ENCODE assay signal across 14 mouse cellular contexts in genomic region chr11:117819095-117819494, GRCm38 (mm10). TPM values are rescaled to one million over a fixed set of nuclear protein-coding genes. Genes with fewer than 3 reads are reported as not detected.
DNase-seq lines count a peak whose midpoint lies in the region; ATAC-seq and TF ChIP-seq lines count a peak whose summit lies in the region.
"Had no signal": no experiment of that assay in that cellular context is flagged by ENCODE, and none has a peak within 500 bp of the region (broad histone marks: within the 10 kb centered on the region; RNA-seq: fewer than 3 reads in every experiment).

No protein-coding gene starts in this region.

- H3K27ac ChIP-seq in CH12.LX (ENCODE audit: insufficient read depth, low read depth): no peak overlapping the region
- peak overlapping the region; percentile 87 for H3K27ac ChIP-seq in heart, postnatal 0 days (ENCODE audit: low read depth)
- H3K27ac ChIP-seq in thymus, adult 2 months (ENCODE audit: control insufficient read depth, insufficient read depth, low read length): no peak overlapping the region
- H3K27ac ChIP-seq: hindbrain, embryonic 15.5 days; left cerebral cortex, adult 2 months had no signal

- in situ Hi-C loops in CH12.LX (cut with MboI; ENCODE audit: low pct_ligation_motif_present, low pct_unique_long_range_greater_than_20kb, low sequenced_read_pairs): no loop called here

- dilution Hi-C loops in CH12.LX (cut with MboI; ENCODE audit: extremely low pct_ligation_motif_present, extremely low pct_unique_long_range_greater_than_20kb, low sequenced_read_pairs): no loop called here

- no peaks in the 10 kb centered on the region for H3K9me3 ChIP-seq in CH12.LX (replicated peaks; ENCODE audit: low read length)
- H3K9me3 ChIP-seq in heart, postnatal 0 days (replicated peaks; ENCODE audit: control insufficient read depth, low read length): no peaks in the 10 kb centered on the region
- H3K9me3 ChIP-seq: hindbrain, embryonic 15.5 days had no signal

- peaks cover 38% of the 10 kb centered on the region for H3K79me2 ChIP-seq in CH12.LX (replicated peaks; ENCODE audit: control insufficient read depth, extremely low read depth, insufficient read depth, poor library complexity, severe bottlenecking)

- WGBS in heart, postnatal 0 days: 33% methylated on average over 8 of the region's 8 CpGs
- WGBS in thymus, adult 2 months: 94% methylated on average over 8 of the region's 8 CpGs

- no peak overlapping the region for H3K9ac ChIP-seq in CH12.LX (ENCODE audit: insufficient read depth, low read depth)
- H3K9ac ChIP-seq in heart, postnatal 0 days (replicated peaks; ENCODE audit: low read depth, low read length): no peak overlapping the region
- H3K9ac ChIP-seq: hindbrain, embryonic 15.5 days had no signal

- no peak for TF ChIP-seq RAD21 in CH12.LX (IDR thresholded peaks at IDR 0.05; ENCODE audit: low read depth, low read length)

- no peak for TF ChIP-seq EP300 in CH12.LX (IDR thresholded peaks at IDR 0.05; ENCODE audit: low read length)
- TF ChIP-seq EP300 in heart, postnatal 0 days (IDR thresholded peaks at IDR 0.05; ENCODE audit: low read depth): peak; percentile 66; the same call in 1 of the 2 replicates

- H3K4me2 ChIP-seq in CH12.LX (ENCODE audit: insufficient read depth, low read depth, poor library complexity, severe bottlenecking): no peak overlapping the region
- H3K4me2 ChIP-seq in heart, postnatal 0 days (ENCODE audit: low read depth, low read length): no peak overlapping the region
- H3K4me2 ChIP-seq: hindbrain, embryonic 15.5 days had no signal

- no peak overlapping the region for H3K4me3 ChIP-seq in CH12.LX (replicated peaks in 1 of 3; ENCODE audit: low read depth in 2 of 3, low read length in 2 of 3, poor library complexity in 1 of 3)
- H3K4me3 ChIP-seq in heart, postnatal 0 days (ENCODE audit: low read depth, low read length): no peak overlapping the region
- H3K4me3 ChIP-seq in thymus, adult 2 months (ENCODE audit: control insufficient read depth, insufficient read depth, low read length): no peak overlapping the region
- H3K4me3 ChIP-seq: hindbrain, embryonic 15.5 days; left cerebral cortex, adult 2 months had no signal

- DNase-seq in cerebellum, postnatal 25 days: peak; percentile 22 to 41
- DNase-seq in cerebellum, adult 9-10 months: no peak
- no peak for DNase-seq in CH12.LX (ENCODE audit: extremely low read depth)
- peak; percentile 79 to 85 for DNase-seq in heart, adult 18-20 months
- peak; percentile 86 for DNase-seq in heart, postnatal 0 days (ENCODE audit: low spot score)
- no peak for DNase-seq in thymus, adult 2 months
- no peak for DNase-seq in kidney, adult 9 months
- no peak for DNase-seq in yolk sac, embryonic 10.5 days (ENCODE audit: low spot score)
- DNase-seq: adrenal gland, adult 8-10 months; kidney, adult 11 months; kidney, postnatal 4 days; right cerebral cortex, postnatal 14 days had no signal

- ATAC-seq in heart, postnatal 0 days (ENCODE audit: insufficient read depth, low read depth): peak; percentile 94

- H3K36me3 ChIP-seq in CH12.LX (replicated peaks in 1 of 2; ENCODE audit: control insufficient read depth in 1 of 2, insufficient read depth in 1 of 2, low read length in 1 of 2): peaks cover 92 to 97% of the 10 kb centered on the region in 2 experiments
- H3K36me3 ChIP-seq in heart, postnatal 0 days (replicated peaks; ENCODE audit: control insufficient read depth, insufficient read depth, low read length): peaks cover 52% of the 10 kb centered on the region
- peaks cover 23% of the 10 kb centered on the region for H3K36me3 ChIP-seq in thymus, adult 2 months (ENCODE audit: control insufficient read depth, insufficient read depth, low read length)
- H3K36me3 ChIP-seq: hindbrain, embryonic 15.5 days had no signal

- H3K4me1 ChIP-seq in CH12.LX (ENCODE audit: control insufficient read depth in 1 of 2, insufficient read depth in 2 of 2): peaks cover 3 to 96% of the 10 kb centered on the region in 2 experiments; a peak in 2 of 4 replicates
- peaks cover 39% of the 10 kb centered on the region for H3K4me1 ChIP-seq in heart, postnatal 0 days (ENCODE audit: control insufficient read depth, insufficient read depth)
- peaks cover 3% of the 10 kb centered on the region for H3K4me1 ChIP-seq in thymus, adult 2 months (replicated peaks; ENCODE audit: control insufficient read depth, insufficient read depth, low read length)

- TF ChIP-seq POLR2A in CH12.LX (IDR thresholded peaks at IDR 0.05; ENCODE audit: low read depth, low read length): no peak; the same call in 1 of the 2 replicates
- no peak for TF ChIP-seq POLR2A in thymus, adult 2 months (IDR thresholded peaks at IDR 0.05; ENCODE audit: control insufficient read depth, extremely low read depth, insufficient read depth, low read length, poor library complexity)

- no peak for TF ChIP-seq CTCF in CH12.LX (conservative IDR thresholded peaks at IDR 0.05 in 1 of 2, IDR thresholded peaks at IDR 0.05 in 1 of 2; ENCODE audit: low read depth in 2 of 2, low read length in 2 of 2)
- TF ChIP-seq CTCF in heart, postnatal 0 days (IDR thresholded peaks at IDR 0.05; ENCODE audit: low read depth): no peak
- no peak for TF ChIP-seq CTCF in thymus, adult 2 months (IDR thresholded peaks at IDR 0.05; ENCODE audit: borderline replicate concordance, control insufficient read depth, extremely low read depth, insufficient read depth, low read length, poor library complexity)

- no peaks in the 10 kb centered on the region for H3K27me3 ChIP-seq in CH12.LX (replicated peaks)
- H3K27me3 ChIP-seq in heart, postnatal 0 days (ENCODE audit: control insufficient read depth, insufficient read depth, low read length): no peaks in the 10 kb centered on the region
- no peaks in the 10 kb centered on the region for H3K27me3 ChIP-seq in thymus, adult 2 months (ENCODE audit: control insufficient read depth, insufficient read depth, low read length)
- H3K27me3 ChIP-seq: hindbrain, embryonic 15.5 days had no signal

TF ChIP-seq in CH12.LX, 34 proteins besides CTCF, POLR2A, EP300 and RAD21:
- TF ChIP-seq RCOR1 (conservative IDR thresholded peaks at IDR 0.05; ENCODE audit: low read depth, low read length): no peak
- TF ChIP-seq MAX (IDR thresholded peaks at IDR 0.05; ENCODE audit: low read length): peak; percentile 2; the same call in 1 of the 2 replicates
- TF ChIP-seq ZMIZ1 (IDR thresholded peaks at IDR 0.05; ENCODE audit: low read depth, low read length): peak; percentile 31; the same call in 1 of the 2 replicates
- peak; percentile 17; the same call in 1 of the 2 replicates for TF ChIP-seq ELF1 (IDR thresholded peaks at IDR 0.05; ENCODE audit: low read depth, low read length)

RNA-seq across cellular contexts. Expression of gene Afmid, which starts 6.6 kb away (rescaled TPM):
- 6.8 and 7.3 TPM in 2 replicates for total RNA-seq in CH12.LX (2012; rRNA removed)
- 5.0 and 5.7 TPM in 2 replicates for total RNA-seq in CH12.LX (2014; rRNA removed)
- 7.1 and 7.5 TPM in 2 replicates for polyA plus RNA-seq in CH12.LX (2012; ENCODE audit: insufficient read length, low read depth)
- total RNA-seq in heart, adult 18-20 months (2021): 1 to 10 TPM; 3.9 to 5.5 TPM
- total RNA-seq in heart, postnatal 0 days (2014; rRNA removed; ENCODE audit: low replicate concordance): 14.5 and 17.6 TPM in 2 replicates
- 13.1 and 16.5 TPM in 2 replicates for polyA plus RNA-seq in heart, postnatal 0 days (2015; fragmentation: Nextera tagmentation; extraction: Ambion mirVana)
- polyA plus RNA-seq in thymus, adult 2 months (2012; rRNA removed): 17.7 and 18.2 TPM in 2 replicates

RNA-seq across cellular contexts. Expression of gene Tk1, which starts 6.8 kb away (rescaled TPM):
- total RNA-seq in CH12.LX (2012; rRNA removed) (235 and 236 TPM in 2 replicates), CH12.LX (2014; rRNA removed) (146 and 149 TPM in 2 replicates)
- polyA plus RNA-seq in CH12.LX (2012; ENCODE audit: insufficient read length, low read depth): 158 and 179 TPM in 2 replicates
- 1 to 10 TPM; 1.4 to 1.7 TPM for total RNA-seq in heart, adult 18-20 months (2021)
- 103 and 117 TPM in 2 replicates for total RNA-seq in heart, postnatal 0 days (2014; rRNA removed; ENCODE audit: low replicate concordance)
- polyA plus RNA-seq in heart, postnatal 0 days (2015; fragmentation: Nextera tagmentation; extraction: Ambion mirVana): 41.4 and 44.0 TPM in 2 replicates
- polyA plus RNA-seq in thymus, adult 2 months (2012; rRNA removed): 130 and 167 TPM in 2 replicates

RNA-seq across cellular contexts. Expression of gene Gm20708, which starts 9.6 kb away (rescaled TPM):
- 0.59 and 1.0 TPM in 2 replicates for total RNA-seq in CH12.LX (2012; rRNA removed)
- 0.50 TPM in 1 of 2 replicates, not detected in the other for total RNA-seq in CH12.LX (2014; rRNA removed)
- polyA plus RNA-seq in CH12.LX (2012; ENCODE audit: insufficient read length, low read depth): 0.80 and 1.6 TPM in 2 replicates
- 1 to 10 TPM in 1 of 2 experiments, under 1 TPM in 1; 0.87 to 1.4 TPM for total RNA-seq in heart, adult 18-20 months (2021)
- 2.6 TPM in 1 of 2 replicates, not detected in the other for total RNA-seq in heart, postnatal 0 days (2014; rRNA removed; ENCODE audit: low replicate concordance)
- polyA plus RNA-seq in heart, postnatal 0 days (2015; fragmentation: Nextera tagmentation; extraction: Ambion mirVana): 0.52 and 0.68 TPM in 2 replicates
- polyA plus RNA-seq in thymus, adult 2 months (2012; rRNA removed): 0.06 TPM in 1 of 2 replicates, not detected in the other

RNA-seq across cellular contexts. Expression of gene Syngr2, which starts 9.6 kb away (rescaled TPM):
- total RNA-seq in CH12.LX (2012; rRNA removed) (362 and 409 TPM in 2 replicates), CH12.LX (2014; rRNA removed) (395 and 553 TPM in 2 replicates)
- polyA plus RNA-seq in CH12.LX (2012; ENCODE audit: insufficient read length, low read depth): 513 and 654 TPM in 2 replicates
- total RNA-seq in heart, adult 18-20 months (2021): 100 to 1,000 TPM; 112 TPM
- 151 TPM in 2 replicates for total RNA-seq in heart, postnatal 0 days (2014; rRNA removed; ENCODE audit: low replicate concordance)
- 95.2 and 105 TPM in 2 replicates for polyA plus RNA-seq in heart, postnatal 0 days (2015; fragmentation: Nextera tagmentation; extraction: Ambion mirVana)
- polyA plus RNA-seq in thymus, adult 2 months (2012; rRNA removed): 286 and 322 TPM in 2 replicates

RNA-seq across cellular contexts. Expression of gene 6030468B19Rik, which starts 21.6 kb away (rescaled TPM):
- total RNA-seq in CH12.LX (2012; rRNA removed) (0.46 and 0.93 TPM in 2 replicates), CH12.LX (2014; rRNA removed) (1.3 and 1.5 TPM in 2 replicates)
- 1.4 and 1.7 TPM in 2 replicates for polyA plus RNA-seq in CH12.LX (2012; ENCODE audit: insufficient read length, low read depth)
- total RNA-seq in heart, adult 18-20 months (2021): not detected
- total RNA-seq in heart, postnatal 0 days (2014; rRNA removed; ENCODE audit: low replicate concordance): not detected in 2 replicates
- polyA plus RNA-seq in heart, postnatal 0 days (2015; fragmentation: Nextera tagmentation; extraction: Ambion mirVana): not detected in 2 replicates
- polyA plus RNA-seq in thymus, adult 2 months (2012; rRNA removed): 1.7 and 1.8 TPM in 2 replicates
- total RNA-seq: adrenal gland, adult 8-10 months; left cerebral cortex, adult 2 months had no signal
- polyA plus RNA-seq: hindbrain, embryonic 15.5 days had no signal

Comparison
In these comparisons a context has a peak if more than half of its experiments do, and no peak if none do; other contexts are left out.
1. DNase-seq: peak in cerebellum, postnatal 25 days (2 of 2), heart, adult 18-20 months (2 of 2) and heart, postnatal 0 days (single experiment); none in cerebellum, adult 9-10 months (single experiment), CH12.LX (single experiment), thymus, adult 2 months (single experiment), kidney, adult 9 months (single experiment) and yolk sac, embryonic 10.5 days (single experiment).
2. RNA of gene Tk1, which starts 6.8 kb away (total RNA-seq): 146 to 236 TPM in CH12.LX and 103 to 117 TPM in heart, postnatal 0 days; 1.4 to 1.7 TPM in heart, adult 18-20 months; every median in the first group is over 10 times any median in the second.